Mouse (Mus musculus): ENCODE measurements at regions not wholly inside any gene's neighbourhood (a gene's known extent, or its start where the extent isn't known, plus 50 kb on each side); places are given as distances from the start of the nearest gene placed in this dataset.
A peak's percentile ranks its signal among the peaks of the same experiment; 100 is the strongest.
"Not testable (repeated sequence)": the region's sequence is repeated elsewhere in the genome, so short reads cannot be mapped to it uniquely, and the experiment has no call there.

- no peaks in the 10 kb centered on the region for H3K36me3 ChIP-seq (ENCODE audit: control insufficient read depth, insufficient read depth)
- H3K4me1 ChIP-seq (ENCODE audit: control insufficient read depth, insufficient read depth, low read length): no peaks in the 10 kb centered on the region
- H3K4me2 ChIP-seq (ENCODE audit: low read depth, low read length): no peak overlapping the region
- no peak for ATAC-seq (replicated peaks; ENCODE audit: extremely low read depth, insufficient read depth, low FRiP score)
- no peaks in the 10 kb centered on the region for H3K27me3 ChIP-seq (ENCODE audit: control insufficient read depth, insufficient read depth, low read length)
- no peak overlapping the region for H3K27ac ChIP-seq (ENCODE audit: low read length)
- 46% methylated on average over 4 of the region's 4 CpGs for WGBS
- no peaks in the 10 kb centered on the region for H3K9me3 ChIP-seq (replicated peaks; ENCODE audit: control insufficient read depth, low read length)
- no peak overlapping the region for H3K4me3 ChIP-seq (ENCODE audit: low read length)
- no peak overlapping the region for H3K9ac ChIP-seq (ENCODE audit: low read length)
Observed at GRCm38 (mm10) chr13:4935940-4936339, 327.0 kb upstream of the Akr1e1 start.

- no peaks in the 10 kb centered on the region for H3K9me3 ChIP-seq (replicated peaks; ENCODE audit: control insufficient read depth, low read length)
- H3K27me3 ChIP-seq (ENCODE audit: control insufficient read depth, insufficient read depth, low read length): no peaks in the 10 kb centered on the region
- ATAC-seq (replicated peaks; ENCODE audit: extremely low read depth, insufficient read depth, low FRiP score): no peak
- no peak overlapping the region for H3K4me3 ChIP-seq (ENCODE audit: low read length)
- no peak overlapping the region for H3K9ac ChIP-seq (ENCODE audit: low read length)
- H3K4me2 ChIP-seq (ENCODE audit: low read depth, low read length): no peak overlapping the region
- H3K4me1 ChIP-seq (ENCODE audit: control insufficient read depth, insufficient read depth, low read length): no peaks in the 10 kb centered on the region
- H3K36me3 ChIP-seq (ENCODE audit: control insufficient read depth, insufficient read depth): no peaks in the 10 kb centered on the region
- no peak overlapping the region for H3K27ac ChIP-seq (ENCODE audit: low read length)
Observed at GRCm38 (mm10) chr13:4939849-4940248, 330.9 kb upstream of the Akr1e1 start.

- 0 out of 2 replicates have a peak, but pooled peaks have one; percentile 45 for ATAC-seq (replicated peaks; ENCODE audit: extremely low read depth, insufficient read depth, low FRiP score)
- H3K9ac ChIP-seq (ENCODE audit: low read length); H3K9me3 ChIP-seq (replicated peaks; ENCODE audit: control insufficient read depth, low read length); H3K27ac ChIP-seq (ENCODE audit: low read length); H3K27me3 ChIP-seq (ENCODE audit: control insufficient read depth, insufficient read depth, low read length); H3K36me3 ChIP-seq (ENCODE audit: control insufficient read depth, insufficient read depth); H3K4me2 ChIP-seq (ENCODE audit: low read depth, low read length); H3K4me1 ChIP-seq (ENCODE audit: control insufficient read depth, insufficient read depth, low read length); H3K4me3 ChIP-seq (ENCODE audit: low read length): not testable (repeated sequence)
- WGBS: 35% methylated on average over 5 of the region's 14 CpGs
Observed at GRCm38 (mm10) chr13:4942490-4942889, 333.5 kb upstream of the Akr1e1 start.

GRCm38 (mm10) chr13:4943046-4943445, 334.1 kb upstream of the Akr1e1 start:
- Histone ChIP-seq H3K4me1 (ENCODE audit: control insufficient read depth, insufficient read depth, low read length) (no peaks in the 10 kb centered on the region), H3K27me3 (ENCODE audit: control insufficient read depth, insufficient read depth, low read length) (no peaks in the 10 kb centered on the region), H3K9ac (ENCODE audit: low read length) (peak overlapping the region; percentile 62), H3K9me3 (replicated peaks; ENCODE audit: control insufficient read depth, low read length) (no peaks in the 10 kb centered on the region), H3K36me3 (ENCODE audit: control insufficient read depth, insufficient read depth) (no peaks in the 10 kb centered on the region), H3K4me3 (ENCODE audit: low read length) (peak overlapping the region; percentile 53), H3K27ac (ENCODE audit: low read length) (no peak overlapping the region), H3K4me2 (ENCODE audit: low read depth, low read length) (peak overlapping the region; percentile 64)
- no peak for ATAC-seq (replicated peaks; ENCODE audit: extremely low read depth, insufficient read depth, low FRiP score)
- 39% methylated on average over 7 of the region's 7 CpGs for WGBS

GRCm38 (mm10) chr13:4955384-4955783, 346.4 kb upstream of the Akr1e1 start:
- Histone ChIP-seq H3K9ac (ENCODE audit: low read length) (no peak overlapping the region), H3K4me3 (ENCODE audit: low read length) (no peak overlapping the region), H3K36me3 (ENCODE audit: control insufficient read depth, insufficient read depth) (no peaks in the 10 kb centered on the region), H3K4me2 (ENCODE audit: low read depth, low read length) (no peak overlapping the region), H3K9me3 (replicated peaks; ENCODE audit: control insufficient read depth, low read length) (no peaks in the 10 kb centered on the region; the same call in 1 of the 2 replicates), H3K27me3 (ENCODE audit: control insufficient read depth, insufficient read depth, low read length) (no peaks in the 10 kb centered on the region), H3K4me1 (ENCODE audit: control insufficient read depth, insufficient read depth, low read length) (no peaks in the 10 kb centered on the region), H3K27ac (ENCODE audit: low read length) (no peak overlapping the region)
- no peak for ATAC-seq (replicated peaks; ENCODE audit: extremely low read depth, insufficient read depth, low FRiP score)
- WGBS: 81% methylated on average over 3 of the region's 3 CpGs

GRCm38 (mm10) chr13:4964824-4965223, 355.9 kb upstream of the Akr1e1 start:
- H3K4me1 ChIP-seq (ENCODE audit: control insufficient read depth, insufficient read depth, low read length): no peaks in the 10 kb centered on the region
- H3K4me2 ChIP-seq (ENCODE audit: low read depth, low read length): no peak overlapping the region
- no peak overlapping the region for H3K9ac ChIP-seq (ENCODE audit: low read length)
- no peak overlapping the region for H3K27ac ChIP-seq (ENCODE audit: low read length)
- no peaks in the 10 kb centered on the region for H3K27me3 ChIP-seq (ENCODE audit: control insufficient read depth, insufficient read depth, low read length)
- H3K36me3 ChIP-seq (ENCODE audit: control insufficient read depth, insufficient read depth): no peaks in the 10 kb centered on the region
- no peak overlapping the region for H3K4me3 ChIP-seq (ENCODE audit: low read length)
- no peak for ATAC-seq (replicated peaks; ENCODE audit: extremely low read depth, insufficient read depth, low FRiP score)
- no peaks in the 10 kb centered on the region for H3K9me3 ChIP-seq (replicated peaks; ENCODE audit: control insufficient read depth, low read length)

GRCm38 (mm10) chr13:4970081-4970892, 361.3 kb upstream of the Akr1e1 start:
- no peaks in the 10 kb centered on the region for H3K9me3 ChIP-seq (replicated peaks; ENCODE audit: control insufficient read depth, low read length)
- no peak overlapping the region for H3K9ac ChIP-seq (ENCODE audit: low read length)
- no peak overlapping the region for H3K4me3 ChIP-seq (ENCODE audit: low read length)
- no peaks in the 10 kb centered on the region for H3K27me3 ChIP-seq (ENCODE audit: control insufficient read depth, insufficient read depth, low read length)
- H3K4me1 ChIP-seq (ENCODE audit: control insufficient read depth, insufficient read depth, low read length): no peaks in the 10 kb centered on the region
- H3K27ac ChIP-seq (ENCODE audit: low read length): no peak overlapping the region
- H3K36me3 ChIP-seq (ENCODE audit: control insufficient read depth, insufficient read depth): no peaks in the 10 kb centered on the region
- no peak overlapping the region for H3K4me2 ChIP-seq (ENCODE audit: low read depth, low read length)
- no peak for ATAC-seq (replicated peaks; ENCODE audit: extremely low read depth, insufficient read depth, low FRiP score)
- WGBS: 54% methylated on average over 2 of the region's 2 CpGs

- H3K9me3 ChIP-seq (replicated peaks; ENCODE audit: control insufficient read depth, low read length): no peaks in the 10 kb centered on the region
- no peaks in the 10 kb centered on the region for H3K36me3 ChIP-seq (ENCODE audit: control insufficient read depth, insufficient read depth)
- no peaks in the 10 kb centered on the region for H3K27me3 ChIP-seq (ENCODE audit: control insufficient read depth, insufficient read depth, low read length)
- WGBS: 69% methylated on average over 4 of the region's 4 CpGs
- no peak overlapping the region for H3K4me3 ChIP-seq (ENCODE audit: low read length)
- H3K4me2 ChIP-seq (ENCODE audit: low read depth, low read length): no peak overlapping the region
- ATAC-seq (replicated peaks; ENCODE audit: extremely low read depth, insufficient read depth, low FRiP score): no peak
- H3K9ac ChIP-seq (ENCODE audit: low read length): no peak overlapping the region
- H3K27ac ChIP-seq (ENCODE audit: low read length): no peak overlapping the region
- no peaks in the 10 kb centered on the region for H3K4me1 ChIP-seq (ENCODE audit: control insufficient read depth, insufficient read depth, low read length)
Observed at GRCm38 (mm10) chr13:4971472-4972067, 362.6 kb upstream of the Akr1e1 start.

- no peak for ATAC-seq (replicated peaks; ENCODE audit: extremely low read depth, insufficient read depth, low FRiP score)
- Histone ChIP-seq H3K4me3 (ENCODE audit: low read length) (no peak overlapping the region), H3K27ac (ENCODE audit: low read length) (no peak overlapping the region), H3K4me1 (ENCODE audit: control insufficient read depth, insufficient read depth, low read length) (no peaks in the 10 kb centered on the region), H3K4me2 (ENCODE audit: low read depth, low read length) (no peak overlapping the region), H3K36me3 (ENCODE audit: control insufficient read depth, insufficient read depth) (no peaks in the 10 kb centered on the region), H3K9ac (ENCODE audit: low read length) (no peak overlapping the region), H3K9me3 (replicated peaks; ENCODE audit: control insufficient read depth, low read length) (no peaks in the 10 kb centered on the region), H3K27me3 (ENCODE audit: control insufficient read depth, insufficient read depth, low read length) (no peaks in the 10 kb centered on the region)
- WGBS: 42% methylated on average over 1 of the region's 1 CpGs
Observed at GRCm38 (mm10) chr13:4992876-4993275, 383.9 kb upstream of the Akr1e1 start.

All from heart, embryonic 16.5 days (tissue).